Mouse (Mus musculus) kidney, postnatal 4 days (tissue): ENCODE results near the gene Limd2.
"Not testable (repeated sequence)": the region's sequence is repeated elsewhere in the genome, so short reads cannot be mapped to it uniquely, and the experiment has no call there.

Experiments
- DNase-seq, 2 experiments: peaks; one replicate each; pipeline ENCODE4 v3.0.0; 2021; ENCODE audit warnings: mixed read lengths in 2 of 2

Gene Limd2

GRCm38 (mm10) chr11:106160841-106161721 lies at the start of gene Limd2, which contains the start of gene Gm10840:
TSS of gene Limd2 (minus strand) at chr11:106160860.
TSS of gene Gm10840 (plus strand) at chr11:106160850.
- DNase-seq: peak; percentile 60 to 72

DNA sequence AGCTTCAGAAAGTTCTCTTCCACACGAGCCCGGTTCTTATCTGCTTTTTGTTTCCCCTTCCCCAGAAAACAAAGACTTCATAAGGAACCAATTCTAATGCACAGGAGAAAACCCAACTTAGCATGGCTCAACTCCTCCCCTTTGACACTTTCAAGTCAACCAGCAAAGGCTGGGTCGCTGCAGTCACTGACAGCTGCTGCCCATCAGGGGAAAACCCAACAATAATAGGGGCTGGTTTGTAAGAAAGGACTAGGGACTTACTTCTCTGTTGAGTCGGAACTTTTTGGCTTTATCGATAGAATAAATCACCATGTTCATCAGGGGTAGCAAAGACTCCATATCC lies 41.4 kb upstream of the Limd2 start, which contains the start of gene Strada:
TSS of gene Strada (minus strand) at position 46 of the 343 bp plus-strand sequence.
- no peak for DNase-seq

- DNase-seq: no peak
Observed at GRCm38 (mm10) chr11:106201337-106202122, 40.9 kb upstream of the Limd2 start.

DNA sequence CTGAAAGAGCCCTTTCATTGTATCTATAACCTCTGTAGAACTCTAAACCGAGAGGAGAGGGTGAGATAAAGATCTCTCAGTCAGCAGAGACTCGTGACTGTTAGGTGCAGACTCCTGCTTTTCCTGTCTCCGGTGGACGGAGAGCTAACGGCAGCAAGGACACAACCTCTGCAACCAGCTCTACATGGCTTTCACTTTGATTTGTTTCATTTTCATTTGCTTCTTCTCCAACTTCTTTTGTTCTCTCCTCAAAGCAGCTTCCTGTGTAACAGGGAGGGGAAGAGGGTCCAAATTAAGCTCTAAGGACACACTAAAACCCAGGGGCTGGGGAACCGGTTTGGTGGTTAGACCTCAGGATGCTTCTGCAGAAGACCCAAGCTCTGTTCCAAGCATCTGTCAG lies 40.1 kb upstream of the Limd2 start:
- no peak for DNase-seq

- not testable (repeated sequence) for DNase-seq
Observed at GRCm38 (mm10) chr11:106199997-106200396, 39.3 kb upstream of the Limd2 start.

GRCm38 (mm10) chr11:106198277-106198676 lies 37.6 kb upstream of the Limd2 start:
- DNase-seq: no peak

- no peak for DNase-seq
Observed at GRCm38 (mm10) chr11:106195341-106195740, 34.7 kb upstream of the Limd2 start.

GRCm38 (mm10) chr11:106194891-106195290 lies 34.2 kb upstream of the Limd2 start:
- DNase-seq: no peak

- DNase-seq: no peak
Observed at GRCm38 (mm10) chr11:106194155-106194541, 33.5 kb upstream of the Limd2 start.

GRCm38 (mm10) chr11:106193371-106194154 lies 32.9 kb upstream of the Limd2 start:
- peak; percentile 98 to 99 for DNase-seq

- peak; percentile 35 to 49 for DNase-seq
Observed at GRCm38 (mm10) chr11:106192657-106193370, 32.2 kb upstream of the Limd2 start.

DNA sequence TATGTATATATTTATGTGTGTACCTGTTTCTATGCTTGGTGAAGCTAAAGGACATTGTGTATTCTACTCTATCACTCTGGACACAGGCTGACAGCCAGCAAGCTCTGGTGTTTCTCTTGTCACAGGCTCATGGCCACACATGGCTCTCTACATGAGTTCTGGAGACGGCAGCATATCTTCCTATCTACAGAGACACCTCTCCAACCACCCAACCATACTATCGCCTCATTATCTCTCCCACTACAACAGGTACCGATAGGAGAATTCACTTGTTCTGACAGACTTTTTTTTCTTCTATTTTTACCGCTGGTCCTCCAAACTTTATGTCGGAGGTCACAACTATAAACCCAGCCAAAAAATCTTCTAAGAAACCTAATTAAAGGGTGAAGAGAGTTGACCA lies 31.6 kb upstream of the Limd2 start:
- no peak for DNase-seq

GRCm38 (mm10) chr11:106191716-106192115 lies 31.1 kb upstream of the Limd2 start:
- no peak for DNase-seq

GRCm38 (mm10) chr11:106187326-106187725 lies 26.7 kb upstream of the Limd2 start:
- DNase-seq: no peak

DNA sequence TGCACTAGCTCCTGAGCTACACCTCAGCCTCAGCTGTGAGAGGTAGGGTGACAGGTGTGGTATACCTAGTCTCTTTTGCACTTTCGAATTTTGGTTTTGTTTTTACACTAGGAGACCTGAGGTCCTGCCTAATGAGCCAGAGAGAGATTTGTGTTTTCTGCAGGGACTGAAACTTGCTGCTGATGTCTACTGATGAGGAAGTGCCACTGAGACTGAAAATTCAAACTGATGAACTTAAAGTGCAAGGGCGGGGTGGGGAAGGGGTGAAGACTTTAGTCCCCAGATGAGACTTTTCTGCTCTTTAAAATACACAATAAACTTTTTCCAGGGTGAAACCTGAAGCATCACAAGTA lies 19.8 kb upstream of the Limd2 start:
- no peak for DNase-seq

DNA sequence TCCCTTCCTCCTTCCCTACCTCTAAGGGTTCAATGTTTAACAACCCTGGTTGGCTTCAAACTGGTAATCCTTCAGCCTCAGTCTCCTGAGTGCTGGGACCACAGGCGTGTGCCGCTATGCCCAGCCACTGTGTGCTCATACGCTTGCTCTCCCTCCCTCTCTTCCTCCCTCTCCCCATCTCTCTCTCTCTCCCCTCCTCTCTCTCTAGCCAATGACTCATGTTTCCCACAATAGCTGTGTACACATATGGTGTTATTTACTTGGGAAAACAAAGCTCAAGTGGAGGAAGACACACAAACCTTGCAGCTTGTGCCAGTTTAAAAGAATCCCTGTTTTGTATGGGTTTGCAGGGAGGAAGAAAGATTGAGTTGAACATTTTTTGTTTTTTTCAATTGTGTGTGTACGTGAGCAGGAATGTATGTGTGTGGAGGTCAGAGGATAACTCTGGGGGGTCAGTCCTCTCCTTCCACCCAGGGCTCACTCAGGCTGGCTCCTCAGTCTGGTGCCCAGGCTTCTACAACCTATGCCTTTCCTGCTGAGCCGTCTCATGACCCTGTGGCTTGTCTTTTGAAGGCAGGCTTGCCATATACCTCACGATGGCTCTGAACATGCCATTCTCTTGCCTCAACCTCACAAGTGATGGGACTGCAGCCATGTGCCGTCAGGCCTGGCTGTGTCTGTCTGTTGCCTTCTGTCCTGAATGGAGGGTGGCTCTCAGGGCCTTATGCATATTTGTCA lies 19.2 kb upstream of the Limd2 start:
- DNase-seq: no peak

- no peak for DNase-seq
Observed at GRCm38 (mm10) chr11:106178036-106178782, 17.5 kb upstream of the Limd2 start.

GRCm38 (mm10) chr11:106176372-106176771 lies 15.7 kb upstream of the Limd2 start:
- DNase-seq: no peak

DNA sequence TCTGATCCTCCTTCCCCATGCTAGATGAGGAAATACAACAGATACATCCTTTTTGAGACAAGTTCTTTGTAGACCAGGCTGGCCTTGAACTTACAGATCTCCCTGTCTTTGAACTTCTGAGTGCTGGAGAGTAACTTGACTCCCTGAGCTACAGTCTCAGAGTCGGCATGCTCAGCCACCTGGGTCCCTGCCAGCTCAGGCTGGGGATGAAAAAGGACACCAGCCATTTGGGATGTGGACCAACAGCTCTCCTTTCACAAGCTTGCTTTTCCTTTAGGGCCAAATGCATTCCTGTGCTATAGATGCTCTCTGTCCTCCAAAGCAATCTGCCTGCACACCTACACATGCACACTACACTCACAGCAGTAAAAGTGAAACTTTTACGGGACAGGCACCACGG lies 14.4 kb upstream of the Limd2 start:
- DNase-seq: no peak

- DNase-seq: peak; percentile 44 to 61
Observed at GRCm38 (mm10) chr11:106174372-106174771, 13.7 kb upstream of the Limd2 start.

DNA sequence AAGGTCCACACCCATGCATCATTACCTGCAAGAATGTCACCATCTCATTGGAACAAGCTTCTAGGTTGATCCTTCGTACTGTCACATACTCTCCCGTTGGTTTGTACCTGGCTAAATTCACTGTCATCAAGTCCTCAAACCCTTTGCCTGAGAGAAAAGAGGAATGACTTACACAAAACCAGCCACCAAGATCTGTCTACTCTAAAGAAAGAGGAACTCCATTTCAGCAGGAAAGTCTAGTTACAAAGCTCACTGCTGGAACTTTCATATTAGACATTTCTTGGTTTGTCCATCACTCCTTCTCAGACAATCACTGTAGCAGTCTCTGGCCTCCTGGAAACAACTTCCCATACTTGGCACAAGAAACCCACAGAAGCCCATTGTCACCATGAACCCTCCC lies 12.6 kb upstream of the Limd2 start:
- no peak for DNase-seq
